Mouse (Mus musculus) left cerebral cortex, adult 18-20 months (tissue): Measurements from ENCODE around the gene Pml. TPM values are rescaled to one million over a fixed set of nuclear protein-coding genes. Genes with fewer than 3 reads are reported as not detected.

Experiments used
- DNase-seq, 2 experiments: peaks; one replicate each; pipeline ENCODE4 v3.0.0; 2021 to 2022; ENCODE audit warnings: low spot score in 2 of 2, mixed read lengths in 1 of 2
- microRNA-seq, 2 experiments: library from miRNA; unstranded; fragments of <30 nt; microRNA quantifications; one replicate each; pipeline ENCODE4 v1.2.0; 2021
- total RNA-seq, 2 experiments: library from RNA; stranded (reverse); gene quantifications; 2 replicates each; pipeline ENCODE4 v1.2.3; 2021

Pml gene
- total RNA-seq, 2 experiments from 2014 or later, result 17.2 to 17.7 TPM

- peak; percentile 52 to 61 for DNase-seq
Measured at GRCm38 (mm10) chr9:58175745-58176487, 73.7 kb downstream of the Pml start.

GRCm38 (mm10) chr9:58174818-58175251, 74.8 kb downstream of the Pml start:
- DNase-seq, result peak; percentile 35 to 58

GRCm38 (mm10) chr9:58172863-58173262, 76.7 kb downstream of the Pml start:
- no peak for DNase-seq

GRCm38 (mm10) chr9:58169426-58169825, 80.2 kb downstream of the Pml start:
- no peak for DNase-seq

GRCm38 (mm10) chr9:58168880-58169279, 80.7 kb downstream of the Pml start:
- DNase-seq, result no peak

Small RNA genes within 50 kb of the gene (microRNA-seq; reads per million reads assigned to microRNA genes)
- 0 reads per million in 2 experiments for gene Mir6385

Other genes with a start within 250 kb of the Pml start
- 1 to 10 TPM; 1.8 to 2.7 TPM for gene Cyp11a1, start 243.4 kb downstream of the Pml start, total RNA-seq
- 10 to 100 TPM in 1 of 2 experiments, 1 to 10 TPM in 1; 7.8 to 10.3 TPM for gene Stra6, start 186.0 kb downstream of the Pml start, total RNA-seq
- 1 to 10 TPM in 1 of 2 experiments, under 1 TPM in 1; 0.67 to 1.2 TPM for gene Ccdc33, start 131.0 kb downstream of the Pml start, total RNA-seq
- gene Islr, start 45.5 kb downstream of the Pml start, total RNA-seq, result 10 to 100 TPM; 16.5 to 17.4 TPM
- gene Islr2, start 45.5 kb downstream of the Pml start, total RNA-seq, result 10 to 100 TPM; 71.2 to 72.3 TPM
- gene Stoml1, start 3.4 kb upstream of the Pml start, total RNA-seq, result 10 to 100 TPM; 67.9 to 69.7 TPM
- 1 to 10 TPM; 1.5 to 2.8 TPM for gene Loxl1, start 63.4 kb upstream of the Pml start, total RNA-seq
- not detected for gene Tbc1d21, start 120.7 kb upstream of the Pml start, total RNA-seq
- 100 to 1,000 TPM; 225 to 235 TPM for gene Insyn1, start 238.8 kb upstream of the Pml start, total RNA-seq